Comparison of ENCODE assay signal across 18 mouse cellular contexts in genomic region chr11:116196336-116196735, GRCm38 (mm10). TPM values are rescaled to one million over a fixed set of nuclear protein-coding genes. Genes with fewer than 3 reads are reported as not detected.
DNase-seq lines count a peak whose midpoint lies in the region; TF ChIP-seq lines count a peak whose summit lies in the region.
"Had no signal": no experiment of that assay in that cellular context is flagged by ENCODE, and none has a peak within 500 bp of the region (broad histone marks: within the 10 kb centered on the region; RNA-seq: fewer than 3 reads in every experiment).

No protein-coding gene starts in this region.

- peaks cover 8% of the 10 kb centered on the region for H3K79me2 ChIP-seq in MEL (ENCODE audit: control insufficient read depth, insufficient read depth, low read length, poor library complexity)

- TF ChIP-seq CTCF in MEL (IDR thresholded peaks at IDR 0.05 in 2 of 3, conservative IDR thresholded peaks at IDR 0.05 in 1 of 3; ENCODE audit: control insufficient read depth in 1 of 3, insufficient read depth in 1 of 3, low read depth in 2 of 3, low read length in 3 of 3, poor library complexity in 1 of 3, severe bottlenecking in 1 of 3) = no peak
- no peak for TF ChIP-seq CTCF in small intestine, adult 2 months (IDR thresholded peaks at IDR 0.05; ENCODE audit: extremely low read depth, insufficient read length, insufficient replicate concordance, low read depth, low read length)

- H3K27me3 ChIP-seq in MEL (ENCODE audit: control insufficient read depth in 1 of 2, insufficient read depth in 2 of 2, low read length in 2 of 2) = no peaks in the 10 kb centered on the region
- no peaks in the 10 kb centered on the region for H3K27me3 ChIP-seq in small intestine, adult 2 months (ENCODE audit: control insufficient read depth, insufficient read depth, low read length)
- H3K27me3 ChIP-seq: embryonic facial prominence, embryonic 12.5 days; forebrain, embryonic 12.5 days; heart, embryonic 12.5 days; hindbrain, embryonic 15.5 days had no signal

- H3K4me3 ChIP-seq in MEL (ENCODE audit: control insufficient read depth in 1 of 2, insufficient read depth in 1 of 2, low read depth in 2 of 2, low read length in 2 of 2) = no peak overlapping the region
- peak overlapping the region; percentile 91 for H3K4me3 ChIP-seq in brown adipose tissue, adult 24 weeks (ENCODE audit: insufficient read depth, low read depth, low read length)
- no peak overlapping the region for H3K4me3 ChIP-seq in small intestine, adult 2 months (ENCODE audit: low read depth, low read length)
- H3K4me3 ChIP-seq: embryonic facial prominence, embryonic 12.5 days; forebrain, embryonic 12.5 days; heart, embryonic 12.5 days; hindbrain, embryonic 15.5 days had no signal

- DNase-seq in kidney, adult 9 months = peak; percentile 66
- no peak for DNase-seq in kidney, adult 8-10 months
- peak; percentile 18 for DNase-seq in MEL (ENCODE audit: low read depth, low spot score)
- no peak for DNase-seq in retina, embryonic 14.5 days (ENCODE audit: low spot score)
- DNase-seq: adrenal gland, adult 8-10 months; adrenal gland, postnatal 36 days; cerebellum, adult 11 months; cerebellum, adult 8-10 months; cerebellum, postnatal 14 days; embryo, embryonic 11 days; gastrocnemius, postnatal 25 days; heart, postnatal 36 days had no signal

- peaks cover 26 to 27% of the 10 kb centered on the region in 2 experiments for H3K4me1 ChIP-seq in MEL (ENCODE audit: control insufficient read depth in 1 of 2, insufficient read depth in 2 of 2, low read length in 2 of 2)
- H3K4me1 ChIP-seq in brown adipose tissue, adult 24 weeks (ENCODE audit: control insufficient read depth, insufficient read depth, insufficient read length, low read length) = peaks cover 2% of the 10 kb centered on the region; the same call in 1 of the 2 replicates
- H3K4me1 ChIP-seq in small intestine, adult 2 months (ENCODE audit: control insufficient read depth, insufficient read depth, insufficient read length, low read length) = peaks cover 12% of the 10 kb centered on the region

- no peak for TF ChIP-seq RAD21 in MEL (IDR thresholded peaks at IDR 0.05; ENCODE audit: low read depth, low read length)

- peaks cover 0 to 40% of the 10 kb centered on the region in 2 experiments; a peak in 2 of 4 replicates for H3K36me3 ChIP-seq in MEL (ENCODE audit: control insufficient read depth in 1 of 2, insufficient read depth in 2 of 2, low read length in 2 of 2)
- peaks cover 20% of the 10 kb centered on the region for H3K36me3 ChIP-seq in small intestine, adult 2 months (ENCODE audit: control insufficient read depth, insufficient read depth, low read length)

- TF ChIP-seq EP300 in MEL (IDR thresholded peaks at IDR 0.05; ENCODE audit: low read depth in 1 of 2, low read length in 2 of 2) = no peak

- H3K9ac ChIP-seq in MEL (ENCODE audit: control insufficient read depth, low read depth, low read length, poor library complexity, severe bottlenecking) = no peak overlapping the region
- H3K9ac ChIP-seq: embryonic facial prominence, embryonic 12.5 days; forebrain, embryonic 12.5 days; heart, embryonic 12.5 days; hindbrain, embryonic 15.5 days had no signal

- H3K27ac ChIP-seq in MEL (ENCODE audit: control insufficient read depth, low read depth, low read length) = peak overlapping the region; percentile 23; the same call in 1 of the 2 replicates
- H3K27ac ChIP-seq in brown adipose tissue, adult 24 weeks (replicated peaks; ENCODE audit: low read depth, low read length) = peak overlapping the region; percentile 28; the same call in 1 of the 2 replicates
- peak overlapping the region; percentile 9; the same call in 1 of the 2 replicates for H3K27ac ChIP-seq in small intestine, adult 2 months (ENCODE audit: insufficient read depth, low read depth, low read length)
- H3K27ac ChIP-seq: embryonic facial prominence, embryonic 12.5 days; forebrain, embryonic 12.5 days; hindbrain, embryonic 15.5 days had no signal

- 64% methylated on average over 3 of the region's 3 CpGs for WGBS in small intestine, adult 2 months

- H3K9me3 ChIP-seq in MEL (replicated peaks; ENCODE audit: insufficient read depth, low read length) = no peaks in the 10 kb centered on the region
- H3K9me3 ChIP-seq: embryonic facial prominence, embryonic 12.5 days; forebrain, embryonic 12.5 days; heart, embryonic 12.5 days; hindbrain, embryonic 15.5 days had no signal

- no peak for TF ChIP-seq POLR2A in MEL (IDR thresholded peaks at IDR 0.05; ENCODE audit: control insufficient read depth in 1 of 2, insufficient read depth in 1 of 2, low read depth in 1 of 2, low read length in 2 of 2, poor library complexity in 1 of 2)
- TF ChIP-seq POLR2A in small intestine, adult 2 months (IDR thresholded peaks at IDR 0.05; ENCODE audit: low read depth, low read length) = no peak

TF ChIP-seq in MEL, 35 proteins besides CTCF, POLR2A, EP300 and RAD21:
- no peak for TF ChIP-seq TBP (IDR thresholded peaks at IDR 0.05; ENCODE audit: low read depth, low read length)
- no peak for TF ChIP-seq HCFC1 (IDR thresholded peaks at IDR 0.05; ENCODE audit: low read depth, low read length)
- no peak for TF ChIP-seq SIN3A (IDR thresholded peaks at IDR 0.05; ENCODE audit: low read length)
- TF ChIP-seq CHD1 (IDR thresholded peaks at IDR 0.05; ENCODE audit: low read depth, low read length) = no peak
- no peak for TF ChIP-seq GABPA (IDR thresholded peaks at IDR 0.05; ENCODE audit: low read depth, low read length)
- TF ChIP-seq ETS1 (IDR thresholded peaks at IDR 0.05; ENCODE audit: low read depth, low read length) = no peak
- no peak for TF ChIP-seq MAZ (IDR thresholded peaks at IDR 0.05; ENCODE audit: low read depth, low read length)
- TF ChIP-seq POLR2AphosphoS2 (IDR thresholded peaks at IDR 0.05; ENCODE audit: low read length) = no peak
- TF ChIP-seq CHD2 (IDR thresholded peaks at IDR 0.05; ENCODE audit: low read length) = no peak
- no peak for TF ChIP-seq UBTF (IDR thresholded peaks at IDR 0.05; ENCODE audit: borderline replicate concordance, insufficient read depth, low read depth, low read length)
- TF ChIP-seq MAX (IDR thresholded peaks at IDR 0.05; ENCODE audit: low read length) = no peak
- no peak for TF ChIP-seq BHLHE40 (IDR thresholded peaks at IDR 0.05; ENCODE audit: borderline replicate concordance, low read depth, low read length)
- TF ChIP-seq ZNF384 (IDR thresholded peaks at IDR 0.05; ENCODE audit: low read depth, low read length) = no peak
- TF ChIP-seq E2F4 (IDR thresholded peaks at IDR 0.05; ENCODE audit: borderline replicate concordance, low read depth, low read length) = no peak
- no peak for TF ChIP-seq ZC3H11A (IDR thresholded peaks at IDR 0.05; ENCODE audit: low read depth, low read length)

RNA-seq across cellular contexts. Expression of gene Ten1, which starts 2.3 kb away (rescaled TPM):
- 57.9 and 60.8 TPM in 2 replicates for total RNA-seq in MEL (2012; rRNA removed)
- 10 to 100 TPM in 1 of 2 experiments, not detected in 1; 66.9 TPM for polyA plus RNA-seq in MEL (2012; ENCODE audit: insufficient read depth in 1 of 2, insufficient read length in 2 of 2, low read depth in 1 of 2, low replicate concordance in 2 of 2, missing spikeins in 1 of 2)
- polyA plus RNA-seq in brown adipose tissue, adult 24 weeks (2012; ENCODE audit: insufficient read depth, insufficient read length, missing spikeins) = 4.3 and 7.6 TPM in 2 replicates
- polyA plus RNA-seq in small intestine, adult 2 months (2012; rRNA removed) = 15.8 and 27.7 TPM in 2 replicates

RNA-seq across cellular contexts. Expression of gene Acox1, which starts 2.5 kb away (rescaled TPM):
- total RNA-seq in MEL (2012; rRNA removed) = 16.4 and 16.8 TPM in 2 replicates
- polyA plus RNA-seq in MEL (2012; ENCODE audit: insufficient read depth in 1 of 2, insufficient read length in 2 of 2, low read depth in 1 of 2, low replicate concordance in 2 of 2, missing spikeins in 1 of 2) = 10 to 100 TPM in 1 of 2 experiments, not detected in 1; 16.1 TPM
- polyA plus RNA-seq in brown adipose tissue, adult 24 weeks (2012; ENCODE audit: insufficient read depth, insufficient read length, missing spikeins) = 223 and 402 TPM in 2 replicates
- polyA plus RNA-seq in small intestine, adult 2 months (2012; rRNA removed) = 71.1 and 112 TPM in 2 replicates

RNA-seq across cellular contexts. Expression of gene Fbf1, which starts 28.4 kb away (rescaled TPM):
- 29.0 and 32.5 TPM in 2 replicates for total RNA-seq in MEL (2012; rRNA removed)
- polyA plus RNA-seq in MEL (2012; ENCODE audit: insufficient read depth in 1 of 2, insufficient read length in 2 of 2, low read depth in 1 of 2, low replicate concordance in 2 of 2, missing spikeins in 1 of 2) = 10 to 100 TPM in 1 of 2 experiments, not detected in 1; 29.2 TPM
- 3.8 and 5.3 TPM in 2 replicates for polyA plus RNA-seq in brown adipose tissue, adult 24 weeks (2012; ENCODE audit: insufficient read depth, insufficient read length, missing spikeins)
- polyA plus RNA-seq in small intestine, adult 2 months (2012; rRNA removed) = 5.0 and 6.5 TPM in 2 replicates

RNA-seq across cellular contexts. Expression of gene Evpl, which starts 41.5 kb away (rescaled TPM):
- total RNA-seq in MEL (2012; rRNA removed) = 0.26 and 0.39 TPM in 2 replicates
- polyA plus RNA-seq in MEL (2012; ENCODE audit: insufficient read depth in 1 of 2, insufficient read length in 2 of 2, low read depth in 1 of 2, low replicate concordance in 2 of 2, missing spikeins in 1 of 2) = under 1 TPM in 1 of 2 experiments, not detected in 1; 0.78 TPM
- polyA plus RNA-seq in brown adipose tissue, adult 24 weeks (2012; ENCODE audit: insufficient read depth, insufficient read length, missing spikeins) = 0.16 TPM in 1 of 2 replicates, not detected in the other
- polyA plus RNA-seq in small intestine, adult 2 months (2012; rRNA removed) = 6.3 and 12.1 TPM in 2 replicates

RNA-seq across cellular contexts. Expression of gene Mrpl38, which starts 57.7 kb away (rescaled TPM):
- total RNA-seq in MEL (2012; rRNA removed) = 105 and 113 TPM in 2 replicates
- 100 to 1,000 TPM in 1 of 2 experiments, not detected in 1; 157 TPM for polyA plus RNA-seq in MEL (2012; ENCODE audit: insufficient read depth in 1 of 2, insufficient read length in 2 of 2, low read depth in 1 of 2, low replicate concordance in 2 of 2, missing spikeins in 1 of 2)
- polyA plus RNA-seq in brown adipose tissue, adult 24 weeks (2012; ENCODE audit: insufficient read depth, insufficient read length, missing spikeins) = 99.5 and 121 TPM in 2 replicates
- 36.4 and 40.1 TPM in 2 replicates for polyA plus RNA-seq in small intestine, adult 2 months (2012; rRNA removed)

Comparison
In these comparisons a context has a peak if more than half of its experiments do, and no peak if none do; other contexts are left out.
1. DNase-seq: peak in kidney, adult 9 months (single experiment) and MEL (single experiment); none in kidney, adult 8-10 months (0 of 2) and retina, embryonic 14.5 days (single experiment).
2. Peak in every context shown above with its lines, with median percentiles within 50 percentile points of each other: H3K27ac ChIP-seq.